Mouse (Mus musculus) kidney, embryonic 14.5 days (tissue): Measurements from ENCODE around the gene 2700049A03Rik. TPM values are rescaled to one million over a fixed set of nuclear protein-coding genes. Genes with fewer than 3 reads are reported as not detected.
"Not testable (repeated sequence)": the region's sequence is repeated elsewhere in the genome, so short reads cannot be mapped to it uniquely, and the experiment has no call there.

Experiments used
- ATAC-seq: fragments of 200-750 bp; cut with Nextera tagmentation; 2 replicates; pipeline ENCODE4 v1.8.0; 2017; ENCODE audit warnings: moderate number of reproducible peaks, mild to moderate bottlenecking, moderate TSS enrichment, moderate library complexity; ENCODE audit not compliant: low FRiP score, low TSS enrichment
- H3K27ac ChIP-seq: fragments of 300-500 bp; sonication (generic); 2 replicates; pipeline ENCODE4 v1.5.1; 2014; ENCODE audit warnings: low read depth, mild to moderate bottlenecking, low read length, moderate library complexity, mixed read lengths
- H3K27me3 ChIP-seq: fragments of 300-500 bp; sonication (generic); 2 replicates; pipeline ENCODE4 v1.6.1; 2014; ENCODE audit warnings: mild to moderate bottlenecking, low read length; ENCODE audit not compliant: control insufficient read depth, insufficient read depth
- H3K36me3 ChIP-seq: fragments of 300-500 bp; sonication (generic); 2 replicates; pipeline ENCODE4 v1.6.1; 2014; ENCODE audit warnings: low read length, mixed read lengths; ENCODE audit not compliant: control insufficient read depth, insufficient read depth
- H3K4me1 ChIP-seq: fragments of 300-500 bp; sonication (generic); 2 replicates; pipeline ENCODE4 v1.6.1; 2014; ENCODE audit warnings: low read length, mixed read lengths; ENCODE audit not compliant: control insufficient read depth, insufficient read depth
- H3K4me2 ChIP-seq: fragments of 300-500 bp; sonication (generic); replicated peaks from 2 replicates; pipeline ENCODE4 v1.6.1; 2014; ENCODE audit warnings: low read depth, mild to moderate bottlenecking, low read length
- H3K4me3 ChIP-seq: fragments of 300-500 bp; sonication (generic); 2 replicates; pipeline ENCODE4 v1.5.1; 2014; ENCODE audit warnings: mild to moderate bottlenecking, low read length
- H3K9ac ChIP-seq: fragments of 300-500 bp; sonication (generic); 2 replicates; pipeline ENCODE4 v1.6.1; 2014; ENCODE audit warnings: low read depth, mild to moderate bottlenecking, low read length, moderate library complexity
- H3K9me3 ChIP-seq: fragments of 300-500 bp; sonication (generic); 2 replicates; pipeline ENCODE4 v1.6.1; 2016; ENCODE audit warnings: low read length; ENCODE audit not compliant: control insufficient read depth
- WGBS: fragments of 180-500 bp; shearing (Covaris S2); extraction: QIAGEN DNeasy Blood & Tissue Kit; methylation state at CpG from one replicate; pipeline ENCODE4 v1.1.7; 2014; 5-methylcytosine and 5-hydroxymethylcytosine counted together
- polyA plus RNA-seq: library from polyadenylated mRNA; unstranded; fragments of >200 nt; fragmentation: Nextera tagmentation; extraction: Ambion mirVana; gene quantifications from 2 replicates; pipeline ENCODE4 v1.2.1, GENCODE M21; 2014

Gene 2700049A03Rik
- polyA plus RNA-seq, result 13.7 and 19.8 TPM in 2 replicates

DNA sequence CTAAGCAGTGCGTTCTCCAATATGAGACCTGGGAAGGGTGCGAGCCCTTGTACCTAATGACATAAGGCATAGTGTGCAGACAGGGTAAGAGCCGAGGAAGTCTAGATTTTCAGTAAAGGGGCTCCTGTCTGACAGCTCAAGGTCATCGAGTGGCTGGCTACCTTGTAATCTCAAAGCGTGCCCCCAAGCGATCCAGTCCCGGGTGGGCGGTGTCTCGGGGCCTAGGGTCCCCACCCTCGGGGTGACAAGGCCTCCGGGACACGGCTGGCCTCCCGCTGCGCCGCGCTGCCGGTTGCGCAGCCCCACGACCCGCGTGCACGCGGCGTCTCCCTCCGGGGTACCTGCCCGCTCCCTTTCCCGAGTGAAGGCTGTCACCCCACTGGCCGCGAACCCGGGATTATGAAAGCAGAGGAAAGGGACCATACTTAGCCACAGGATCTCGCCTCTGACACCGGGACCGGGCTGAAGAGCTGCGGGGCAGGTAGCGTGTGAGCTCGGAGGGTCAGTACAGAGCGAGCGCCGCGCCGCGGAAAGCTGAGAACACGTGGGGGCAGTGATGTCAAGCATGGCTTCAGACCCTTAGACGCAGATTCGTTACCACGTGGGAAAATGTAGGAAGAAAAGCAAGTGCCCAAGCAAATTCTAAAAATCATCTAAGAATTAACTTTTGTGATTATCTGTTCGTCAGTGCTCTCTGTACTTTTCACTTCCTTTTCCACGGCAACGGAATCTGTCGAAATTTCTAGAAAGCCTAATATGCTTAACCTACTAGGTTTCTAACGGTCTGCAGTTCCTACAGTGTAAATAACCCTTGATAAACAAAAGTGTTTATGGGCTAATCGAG, at the start of gene 2700049A03Rik, which contains the start of gene Timm9:
TSS of gene 2700049A03Rik (plus strand) at position 719 of the 844 bp plus-strand sequence.
TSS of gene Timm9 (minus strand) at position 555 of the 844 bp plus-strand sequence.
- Histone ChIP-seq H3K27me3 (no peaks in the 10 kb centered on the region), H3K4me3 (peak within 1 kb of the TSS; percentile 71), H3K27ac (peak within 1 kb of the TSS; percentile 65; the same call in 1 of the 2 replicates), H3K4me2 (peak within 1 kb of the TSS; percentile 82), H3K9me3 (no peaks in the 10 kb centered on the region), H3K36me3 (peaks cover 35% of the 10 kb centered on the region), H3K4me1 (peaks cover 12% of the 10 kb centered on the region), H3K9ac (peak within 1 kb of the TSS; percentile 87)
- peak; percentile 91 for ATAC-seq
- WGBS, result under 1% methylated on average over 52 of the region's 52 CpGs

DNA sequence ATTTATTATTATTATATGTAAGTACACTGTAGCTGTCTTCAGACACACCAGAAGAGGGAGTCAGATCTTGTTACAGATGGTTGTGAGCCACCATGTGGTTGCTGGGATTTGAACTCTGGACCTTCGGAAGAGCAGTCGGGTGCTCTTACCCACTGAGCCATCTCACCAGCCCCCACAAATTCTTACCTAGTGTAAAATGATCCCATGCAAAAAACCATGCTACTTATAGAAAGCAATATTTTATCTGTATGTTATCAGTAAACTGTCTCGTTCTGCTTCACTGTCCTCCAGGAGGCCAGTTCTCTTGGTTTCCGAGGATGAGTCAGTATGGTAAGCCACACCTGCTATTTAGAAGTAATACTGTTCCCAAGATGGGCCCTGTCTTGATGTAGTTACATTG, 32.4 kb upstream of the 2700049A03Rik start:
- not testable (repeated sequence) for H3K27ac ChIP-seq, ATAC-seq, H3K4me3 ChIP-seq, H3K9ac ChIP-seq, H3K36me3 ChIP-seq, H3K4me2 ChIP-seq, H3K27me3 ChIP-seq, H3K4me1 ChIP-seq, H3K9me3 ChIP-seq
- 83% methylated on average over 4 of the region's 4 CpGs for WGBS

DNA sequence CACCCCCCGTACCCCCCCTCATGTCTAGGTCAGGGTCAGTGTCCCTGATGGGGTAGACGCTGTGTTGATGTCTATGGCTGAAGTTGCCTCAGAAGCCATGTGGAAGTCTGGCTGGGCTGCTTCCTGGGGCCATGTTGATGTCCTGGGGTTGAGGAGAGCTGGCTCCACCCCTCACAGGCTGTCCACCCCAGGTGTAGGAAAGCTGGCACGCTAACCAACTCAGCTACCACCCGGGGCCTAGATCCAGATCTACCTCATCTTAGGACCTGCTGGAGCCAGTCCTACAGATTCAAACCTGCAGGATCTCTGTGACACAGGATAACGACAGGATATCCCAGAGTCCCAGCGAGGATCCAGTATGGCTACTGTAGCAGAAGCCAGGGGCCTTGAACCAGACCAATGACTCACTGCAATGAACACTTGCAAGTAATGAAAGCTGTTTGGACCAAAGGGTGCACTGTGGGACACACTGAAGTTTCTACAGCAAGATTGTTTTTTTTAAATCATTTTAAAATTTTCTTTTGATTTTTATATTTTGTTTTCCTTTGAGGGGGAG, 29.4 kb upstream of the 2700049A03Rik start:
- Histone ChIP-seq H3K4me2 (no peak overlapping the region), H3K36me3 (no peaks in the 10 kb centered on the region), H3K27ac (no peak overlapping the region), H3K9me3 (no peaks in the 10 kb centered on the region), H3K27me3 (no peaks in the 10 kb centered on the region), H3K4me3 (no peak overlapping the region), H3K9ac (no peak overlapping the region), H3K4me1 (no peaks in the 10 kb centered on the region)
- WGBS, result 86% methylated on average over 6 of the region's 6 CpGs
- ATAC-seq, result no peak

DNA sequence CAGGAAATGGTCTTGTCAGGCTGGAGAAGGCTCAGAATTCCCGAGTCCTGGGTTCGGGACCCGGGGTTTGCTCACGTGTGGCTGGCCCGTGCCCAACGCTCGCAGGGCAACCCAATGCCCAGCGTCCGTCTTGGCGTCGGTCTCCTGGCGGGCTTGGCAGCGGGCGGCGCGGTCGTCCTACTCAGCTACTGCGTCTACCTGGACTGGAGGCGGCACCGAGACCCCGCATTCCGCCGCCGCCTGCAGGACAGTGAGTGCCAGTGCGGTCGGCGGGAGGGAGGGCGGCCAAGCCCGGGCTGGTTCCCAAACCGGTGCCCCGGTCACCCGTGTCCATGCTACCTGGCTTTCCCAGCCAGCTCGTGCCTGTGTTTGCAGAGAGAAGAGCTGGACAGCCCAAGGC, 25.3 kb upstream of the 2700049A03Rik start, which contains the start of gene Tomm20l:
TSS of gene Tomm20l (plus strand) at position 98 of the 400 bp plus-strand sequence.
- no peak within 1 kb of the TSS for H3K27ac ChIP-seq
- peak; percentile 55; the same call in 1 of the 2 replicates for ATAC-seq

DNA sequence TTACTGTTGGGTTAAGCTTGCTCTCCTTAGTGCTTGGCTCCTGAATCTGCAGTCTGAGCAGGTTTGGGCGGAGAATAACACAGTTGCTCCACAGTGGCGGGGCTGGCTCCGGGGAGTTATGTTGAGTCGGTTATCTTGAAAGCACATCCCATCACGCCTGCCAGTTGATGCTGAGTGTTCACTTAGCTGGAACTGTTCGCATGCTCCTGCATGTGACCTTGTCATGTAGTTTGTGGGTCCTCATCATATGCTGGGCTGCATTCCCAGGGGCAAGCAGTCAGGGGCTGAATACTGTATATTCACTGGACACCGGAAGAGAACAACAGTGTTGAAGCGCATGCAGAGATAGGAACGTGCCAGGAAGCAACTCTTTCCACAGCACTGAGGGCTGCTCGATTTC, 23.6 kb upstream of the 2700049A03Rik start:
- Histone ChIP-seq H3K36me3 (no peaks in the 10 kb centered on the region), H3K27me3 (no peaks in the 10 kb centered on the region), H3K4me2 (no peak overlapping the region), H3K27ac (no peak overlapping the region), H3K9me3 (no peaks in the 10 kb centered on the region), H3K4me1 (no peaks in the 10 kb centered on the region), H3K9ac (no peak overlapping the region), H3K4me3 (no peak overlapping the region)
- WGBS, result 89% methylated on average over 10 of the region's 10 CpGs
- ATAC-seq, result no peak

More for the DNA sequence above, 25.3 kb upstream of the 2700049A03Rik start, which contains the start of gene Tomm20l:
- Histone ChIP-seq H3K4me3 (peak within 1 kb of the TSS; percentile 25), H3K4me1 (no peaks in the 10 kb centered on the region), H3K27me3 (no peaks in the 10 kb centered on the region), H3K4me2 (peak within 1 kb of the TSS; percentile 42), H3K9ac (peak within 1 kb of the TSS; percentile 18; the same call in 1 of the 2 replicates), H3K36me3 (no peaks in the 10 kb centered on the region), H3K9me3 (no peaks in the 10 kb centered on the region)
- 7% methylated on average over 33 of the region's 33 CpGs for WGBS

DNA sequence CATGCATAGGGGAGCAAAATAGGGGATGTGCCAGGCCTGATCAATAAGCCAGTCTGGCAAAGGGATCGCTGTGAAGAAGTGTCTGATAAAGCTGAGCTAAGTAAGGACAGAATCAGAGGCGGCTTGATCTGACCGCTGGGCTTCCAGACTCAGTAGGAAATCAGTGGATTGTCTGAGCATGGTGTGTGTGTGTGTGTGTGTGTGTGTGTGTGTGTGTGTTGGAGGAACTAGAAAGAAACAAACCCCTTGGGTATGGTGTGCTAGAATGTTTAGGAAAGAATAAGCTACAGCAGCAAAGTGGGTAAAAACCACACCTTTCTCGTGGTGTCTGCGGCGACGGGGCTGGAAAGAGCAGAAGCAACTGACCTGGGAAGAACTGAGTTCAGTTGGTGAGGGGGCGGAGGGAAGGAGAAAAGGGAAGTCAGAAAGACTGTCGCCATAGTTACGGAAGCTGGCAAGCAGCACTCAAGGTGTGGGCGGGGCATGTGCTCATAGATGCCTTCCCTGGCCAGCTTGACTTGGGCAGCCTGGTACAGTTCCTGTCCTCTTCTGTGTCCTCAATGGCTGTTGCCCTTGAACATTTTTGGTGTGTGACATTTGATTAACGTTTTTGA, 22.9 kb upstream of the 2700049A03Rik start:
- Histone ChIP-seq H3K4me2 (peak overlapping the region; percentile 17; the same call in 1 of the 2 replicates), H3K4me1 (no peaks in the 10 kb centered on the region), H3K9ac (no peak overlapping the region), H3K27me3 (no peaks in the 10 kb centered on the region), H3K27ac (no peak overlapping the region), H3K4me3 (no peak overlapping the region), H3K36me3 (no peaks in the 10 kb centered on the region), H3K9me3 (no peaks in the 10 kb centered on the region)
- WGBS, result 35% methylated on average over 12 of the region's 12 CpGs
- ATAC-seq, result peak; percentile 69; the same call in 1 of the 2 replicates

DNA sequence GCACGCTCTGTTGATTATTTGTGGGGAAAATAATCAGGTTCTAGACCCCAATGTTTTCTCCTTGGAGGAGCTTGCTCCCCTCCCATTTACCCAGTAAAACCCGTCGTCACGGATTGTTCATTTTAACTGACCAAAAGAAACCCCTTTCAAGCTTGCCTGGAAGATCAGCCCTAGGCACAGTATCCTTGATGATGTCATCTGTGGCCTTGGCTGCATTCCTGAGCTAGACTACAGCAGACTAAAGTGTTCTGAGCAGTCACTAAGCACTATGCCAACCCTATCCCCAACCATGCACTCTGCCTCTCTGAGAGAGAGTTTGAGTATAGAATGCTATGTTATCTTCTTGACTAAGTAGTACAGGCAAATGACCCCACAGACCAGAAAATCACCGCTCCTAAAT, 20.2 kb upstream of the 2700049A03Rik start:
- H3K4me3 ChIP-seq, result no peak overlapping the region
- no peak overlapping the region for H3K27ac ChIP-seq
- no peaks in the 10 kb centered on the region for H3K9me3 ChIP-seq
- no peak overlapping the region for H3K9ac ChIP-seq
- H3K4me2 ChIP-seq, result no peak overlapping the region
- H3K36me3 ChIP-seq, result 0 out of 2 replicates have a peak, but pooled peaks cover 3% of the 10 kb centered on the region
- ATAC-seq, result no peak
- H3K27me3 ChIP-seq, result no peaks in the 10 kb centered on the region
- no peaks in the 10 kb centered on the region for H3K4me1 ChIP-seq
- 84% methylated on average over 5 of the region's 5 CpGs for WGBS

DNA sequence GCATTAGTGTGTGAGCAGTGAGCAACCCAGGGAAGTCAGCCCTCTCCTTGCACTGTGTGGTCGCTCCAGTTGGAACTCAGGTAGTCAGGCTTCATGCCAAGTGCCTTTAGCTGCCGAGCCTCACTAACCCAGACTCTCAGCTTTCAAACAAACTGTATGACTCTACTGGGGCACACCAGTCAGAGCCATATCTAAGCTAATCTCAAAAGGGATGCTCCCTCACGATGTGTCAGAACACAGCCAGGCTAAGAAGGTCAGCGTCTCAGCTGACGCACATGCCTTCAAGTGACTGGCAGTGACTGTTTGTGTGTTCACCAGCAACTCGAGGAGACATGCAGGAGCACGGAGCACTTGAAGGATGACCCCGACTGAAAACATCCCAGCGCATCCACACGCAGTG, 13.9 kb upstream of the 2700049A03Rik start:
- Histone ChIP-seq H3K27me3 (no peaks in the 10 kb centered on the region), H3K9me3 (no peaks in the 10 kb centered on the region), H3K4me1 (no peaks in the 10 kb centered on the region), H3K4me2 (no peak overlapping the region), H3K36me3 (peaks cover 32% of the 10 kb centered on the region), H3K9ac (no peak overlapping the region), H3K27ac (no peak overlapping the region), H3K4me3 (no peak overlapping the region)
- 92% methylated on average over 10 of the region's 10 CpGs for whole genome bisulfite sequencing
- no peak for ATAC-seq
